Mouse (Mus musculus): ENCODE results near the gene Polh. TPM values are rescaled to one million over a fixed set of nuclear protein-coding genes. Genes with fewer than 3 reads are reported as not detected.
A peak's percentile ranks its signal among the peaks of the same experiment; 100 is the strongest.

The Polh gene
- total RNA-seq, 2 experiments from 2014 or later = 20.4 to 45.3 TPM

GRCm38 (mm10) chr17:46168768-46169167 is 33.7 kb downstream of the Polh start:
- no peak for DNase-seq (ENCODE audit: low spot score in 2 of 2)

- DNase-seq (ENCODE audit: low spot score in 2 of 2) = no peak
Observed at GRCm38 (mm10) chr17:46168318-46168717, 34.1 kb downstream of the Polh start.

- peak in 1 of 2 experiments; percentile 31 for DNase-seq (ENCODE audit: low spot score in 2 of 2)
Observed at GRCm38 (mm10) chr17:46167014-46167413, 35.4 kb downstream of the Polh start.

GRCm38 (mm10) chr17:46166270-46166669 is 36.2 kb downstream of the Polh start:
- no peak for DNase-seq (ENCODE audit: low spot score in 2 of 2)

GRCm38 (mm10) chr17:46165460-46165859 is 37.0 kb downstream of the Polh start:
- no peak for DNase-seq (ENCODE audit: low spot score in 2 of 2)

- DNase-seq (ENCODE audit: low spot score in 2 of 2) = no peak
Observed at GRCm38 (mm10) chr17:46164791-46165190, 37.7 kb downstream of the Polh start.

- DNase-seq (ENCODE audit: low spot score in 2 of 2) = no peak
Observed at GRCm38 (mm10) chr17:46164301-46164700, 38.1 kb downstream of the Polh start.

GRCm38 (mm10) chr17:46162951-46163421 is 39.5 kb downstream of the Polh start:
- DNase-seq (ENCODE audit: low spot score in 2 of 2) = no peak

- DNase-seq (ENCODE audit: low spot score in 2 of 2) = no peak
Observed at GRCm38 (mm10) chr17:46162551-46162950, 39.9 kb downstream of the Polh start.

GRCm38 (mm10) chr17:46161710-46162109 is 40.7 kb downstream of the Polh start:
- no peak for DNase-seq (ENCODE audit: low spot score in 2 of 2)

- no peak for DNase-seq (ENCODE audit: low spot score in 2 of 2)
Observed at GRCm38 (mm10) chr17:46161179-46161578, 41.3 kb downstream of the Polh start.

- DNase-seq (ENCODE audit: low spot score in 2 of 2) = peak; percentile 80 to 85
Observed at GRCm38 (mm10) chr17:46160686-46161085, 41.8 kb downstream of the Polh start, which contains the start of gene Gtpbp2. Gene Gtpbp2 (plus strand): TSS chr17:46161032.

- peak; percentile 89 to 90 for DNase-seq (ENCODE audit: low spot score in 2 of 2)
Observed at GRCm38 (mm10) chr17:46160090-46160662, 42.3 kb downstream of the Polh start.

GRCm38 (mm10) chr17:46159236-46159635 is 43.2 kb downstream of the Polh start:
- no peak for DNase-seq (ENCODE audit: low spot score in 2 of 2)

- no peak for DNase-seq (ENCODE audit: low spot score in 2 of 2)
Observed at GRCm38 (mm10) chr17:46157131-46157530, 45.3 kb downstream of the Polh start.

- DNase-seq (ENCODE audit: low spot score in 2 of 2) = no peak
Observed at GRCm38 (mm10) chr17:46156680-46157079, 45.8 kb downstream of the Polh start.

GRCm38 (mm10) chr17:46154336-46154735 is 48.1 kb downstream of the Polh start:
- DNase-seq (ENCODE audit: low spot score in 2 of 2) = no peak

- DNase-seq (ENCODE audit: low spot score in 2 of 2) = peak; percentile 75 to 78
Observed at GRCm38 (mm10) chr17:46152847-46153782, 49.3 kb downstream of the Polh start, which contains the start of gene Mad2l1bp. Gene Mad2l1bp (minus strand): TSS chr17:46153553.

- DNase-seq (ENCODE audit: low spot score in 2 of 2) = peak; percentile 73
Observed at GRCm38 (mm10) chr17:46143578-46144423, 58.6 kb downstream of the Polh start, which contains the start of gene Rsph9. Gene Rsph9 (minus strand): TSS chr17:46144216.

GRCm38 (mm10) chr17:46139872-46140271 is 62.6 kb downstream of the Polh start:
- DNase-seq (ENCODE audit: low spot score in 2 of 2) = no peak
